Mouse (Mus musculus): ENCODE measurements around the gene Ccnk. TPM values are rescaled to one million over a fixed set of nuclear protein-coding genes. Genes with fewer than 3 reads are reported as not detected.

Ccnk gene
- polyA plus RNA-seq, 1 experiment: 24.8 TPM

DNA sequence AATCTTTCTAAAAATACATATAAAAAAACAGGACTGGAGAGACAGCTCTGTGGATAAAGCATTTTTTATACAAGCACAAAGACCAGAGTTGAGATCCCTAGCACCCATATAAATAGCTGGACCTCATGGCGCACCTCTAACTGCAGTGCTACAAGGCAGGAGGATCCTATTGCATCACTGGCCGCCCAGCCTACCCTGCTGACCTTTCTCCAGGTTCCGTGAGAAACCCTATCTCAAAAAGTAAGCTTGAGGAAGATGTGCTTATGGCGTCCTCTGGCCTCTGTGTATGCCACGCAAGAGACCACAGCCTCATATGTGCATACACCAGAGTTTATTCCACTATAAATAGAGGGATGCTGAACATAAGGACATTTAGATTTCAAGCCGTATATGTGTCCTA is 2.3 kb downstream of the Ccnk start:
- no peak for TF ChIP-seq CTCF (IDR thresholded peaks at IDR 0.05; ENCODE audit: extremely low read depth, insufficient read depth, low read length)
- no peak for TF ChIP-seq POLR2A (IDR thresholded peaks at IDR 0.05; ENCODE audit: extremely low read depth, insufficient read depth, low read length)

DNA sequence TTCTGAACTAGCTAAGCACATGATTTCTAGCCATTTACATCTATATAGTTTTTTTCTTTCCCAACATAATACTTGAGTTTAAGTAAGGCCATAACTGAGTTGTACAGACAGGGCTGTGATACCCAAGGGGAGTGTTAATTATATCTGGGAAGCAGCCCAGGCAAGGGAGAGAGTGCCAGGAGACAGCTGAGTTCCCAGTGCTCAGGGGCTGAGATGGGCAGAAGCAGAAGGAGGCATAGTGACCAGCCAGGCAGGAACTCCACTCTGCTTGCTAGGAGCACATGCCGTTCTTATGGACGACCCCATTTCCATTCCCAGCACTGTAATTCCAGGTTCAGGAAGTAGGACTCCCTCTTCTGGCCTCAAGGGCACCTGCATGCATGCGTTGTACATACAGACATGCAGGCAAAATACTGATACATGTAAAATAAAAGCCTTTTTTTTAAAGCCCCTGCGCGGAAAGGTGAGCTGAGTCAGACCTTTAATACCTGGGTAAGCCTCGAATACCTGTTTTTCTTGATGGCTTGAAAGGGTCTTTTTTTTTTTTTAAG is 8.2 kb downstream of the Ccnk start:
- H3K4me1 ChIP-seq (ENCODE audit: control insufficient read depth, insufficient read depth, low read length): no peaks in the 10 kb centered on the region
- no peak overlapping the region for H3K4me3 ChIP-seq (ENCODE audit: insufficient read depth, low read length)
- no peak overlapping the region for H3K27ac ChIP-seq (ENCODE audit: insufficient read depth, low read length)
- TF ChIP-seq POLR2A (IDR thresholded peaks at IDR 0.05; ENCODE audit: extremely low read depth, insufficient read depth, low read length) (no peak), CTCF (IDR thresholded peaks at IDR 0.05; ENCODE audit: extremely low read depth, insufficient read depth, low read length) (no peak)

More for the DNA sequence above, 2.3 kb downstream of the Ccnk start:
- H3K4me3 ChIP-seq (ENCODE audit: insufficient read depth, low read length): no peak overlapping the region
- no peak overlapping the region for H3K27ac ChIP-seq (ENCODE audit: insufficient read depth, low read length)
- H3K4me1 ChIP-seq (ENCODE audit: control insufficient read depth, insufficient read depth, low read length): peaks cover 3% of the 10 kb centered on the region; the same call in 1 of the 2 replicates

GRCm38 (mm10) chr12:108193878-108194277 is 14.5 kb downstream of the Ccnk start:
- peaks cover 9% of the 10 kb centered on the region; the same call in 1 of the 2 replicates for H3K4me1 ChIP-seq (ENCODE audit: control insufficient read depth, insufficient read depth, low read length)
- TF ChIP-seq CTCF (IDR thresholded peaks at IDR 0.05; ENCODE audit: extremely low read depth, insufficient read depth, low read length) (no peak), POLR2A (IDR thresholded peaks at IDR 0.05; ENCODE audit: extremely low read depth, insufficient read depth, low read length) (no peak)
- H3K4me3 ChIP-seq (ENCODE audit: insufficient read depth, low read length): no peak overlapping the region
- peak overlapping the region; percentile 91 for H3K27ac ChIP-seq (ENCODE audit: insufficient read depth, low read length)

DNA sequence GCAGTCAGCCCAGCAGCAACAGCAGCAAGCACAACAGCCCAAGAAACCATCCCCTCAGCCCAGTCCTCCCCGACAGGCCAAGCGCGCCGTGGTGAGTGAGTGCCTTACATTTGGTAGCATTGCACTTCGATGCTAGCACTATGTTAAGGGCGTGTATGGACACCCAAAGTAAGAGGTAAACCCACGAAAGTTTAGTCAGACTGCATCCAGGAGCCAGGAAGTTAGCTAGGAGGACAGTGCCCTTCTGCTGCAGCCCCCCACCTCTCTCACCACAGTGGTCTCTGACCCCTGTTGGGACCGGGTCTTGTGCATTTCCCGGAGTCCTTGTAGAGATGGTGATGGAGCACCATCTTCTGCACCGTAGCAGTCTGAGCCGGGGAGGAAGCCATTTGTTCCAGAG is 16.4 kb downstream of the Ccnk start:
- TF ChIP-seq POLR2A (IDR thresholded peaks at IDR 0.05; ENCODE audit: extremely low read depth, insufficient read depth, low read length) (no peak), CTCF (IDR thresholded peaks at IDR 0.05; ENCODE audit: extremely low read depth, insufficient read depth, low read length) (no peak)
- peaks cover 10% of the 10 kb centered on the region; the same call in 1 of the 2 replicates for H3K4me1 ChIP-seq (ENCODE audit: control insufficient read depth, insufficient read depth, low read length)
- no peak overlapping the region for H3K4me3 ChIP-seq (ENCODE audit: insufficient read depth, low read length)
- H3K27ac ChIP-seq (ENCODE audit: insufficient read depth, low read length): peak overlapping the region; percentile 26; the same call in 1 of the 2 replicates

DNA sequence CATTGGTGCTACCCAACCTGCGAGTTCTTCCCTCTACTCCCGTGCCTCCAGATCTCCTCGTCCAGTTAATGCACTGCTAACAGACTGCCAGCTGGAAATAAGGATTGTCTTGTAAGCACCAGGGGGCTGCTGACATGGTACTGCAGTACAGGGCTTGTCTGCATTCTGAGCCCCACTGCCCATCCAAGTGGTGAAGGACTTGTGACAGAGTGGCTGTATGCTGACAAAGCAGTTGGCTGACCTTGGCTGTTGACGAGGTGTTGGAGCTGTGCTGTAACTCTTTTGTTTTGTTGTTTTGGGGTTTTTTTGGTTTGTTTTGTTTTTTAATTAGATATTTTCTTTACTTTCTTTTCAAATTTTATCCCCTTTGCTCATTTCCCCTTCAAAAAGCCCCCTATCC is 19.1 kb downstream of the Ccnk start:
- Histone ChIP-seq H3K4me1 (ENCODE audit: control insufficient read depth, insufficient read depth, low read length) (peaks cover 9% of the 10 kb centered on the region; the same call in 1 of the 2 replicates), H3K4me3 (ENCODE audit: insufficient read depth, low read length) (no peak overlapping the region)
- no peak for TF ChIP-seq POLR2A (IDR thresholded peaks at IDR 0.05; ENCODE audit: extremely low read depth, insufficient read depth, low read length)

GRCm38 (mm10) chr12:108200094-108200493 is 20.7 kb downstream of the Ccnk start:
- Histone ChIP-seq H3K27ac (ENCODE audit: insufficient read depth, low read length) (no peak overlapping the region), H3K4me1 (ENCODE audit: control insufficient read depth, insufficient read depth, low read length) (peaks cover 5% of the 10 kb centered on the region; the same call in 1 of the 2 replicates), H3K4me3 (ENCODE audit: insufficient read depth, low read length) (no peak overlapping the region)
- TF ChIP-seq POLR2A (IDR thresholded peaks at IDR 0.05; ENCODE audit: extremely low read depth, insufficient read depth, low read length) (no peak), CTCF (IDR thresholded peaks at IDR 0.05; ENCODE audit: extremely low read depth, insufficient read depth, low read length) (0 out of 2 replicates have a peak, but pooled peaks have one; percentile 7)

More for the DNA sequence above, 19.1 kb downstream of the Ccnk start:
- H3K27ac ChIP-seq (ENCODE audit: insufficient read depth, low read length): no peak overlapping the region

DNA sequence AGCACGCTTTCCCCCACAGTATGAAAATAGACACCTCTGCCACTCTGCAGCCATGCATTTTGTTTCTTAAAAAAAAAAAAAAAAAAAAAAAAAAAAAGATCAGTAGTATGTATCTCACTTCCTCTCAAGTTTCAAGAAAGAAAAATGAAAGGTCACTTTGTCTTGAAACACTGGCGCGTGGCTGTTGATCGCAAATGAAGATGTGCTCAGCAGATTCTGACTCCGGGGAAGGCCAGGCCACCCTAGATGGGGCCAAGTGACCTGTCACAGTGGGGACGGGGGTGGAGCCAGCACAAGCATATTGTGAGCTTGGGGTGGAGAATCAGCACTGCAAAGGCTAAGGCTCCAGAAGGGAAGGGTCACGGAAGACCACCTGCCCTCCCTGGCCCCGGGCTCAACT is 24.5 kb downstream of the Ccnk start:
- TF ChIP-seq CTCF (IDR thresholded peaks at IDR 0.05; ENCODE audit: extremely low read depth, insufficient read depth, low read length): no peak
- no peak for TF ChIP-seq POLR2A (IDR thresholded peaks at IDR 0.05; ENCODE audit: extremely low read depth, insufficient read depth, low read length)
- Histone ChIP-seq H3K4me1 (ENCODE audit: control insufficient read depth, insufficient read depth, low read length) (peaks cover 6% of the 10 kb centered on the region; the same call in 1 of the 2 replicates), H3K4me3 (ENCODE audit: insufficient read depth, low read length) (no peak overlapping the region), H3K27ac (ENCODE audit: insufficient read depth, low read length) (no peak overlapping the region)

DNA sequence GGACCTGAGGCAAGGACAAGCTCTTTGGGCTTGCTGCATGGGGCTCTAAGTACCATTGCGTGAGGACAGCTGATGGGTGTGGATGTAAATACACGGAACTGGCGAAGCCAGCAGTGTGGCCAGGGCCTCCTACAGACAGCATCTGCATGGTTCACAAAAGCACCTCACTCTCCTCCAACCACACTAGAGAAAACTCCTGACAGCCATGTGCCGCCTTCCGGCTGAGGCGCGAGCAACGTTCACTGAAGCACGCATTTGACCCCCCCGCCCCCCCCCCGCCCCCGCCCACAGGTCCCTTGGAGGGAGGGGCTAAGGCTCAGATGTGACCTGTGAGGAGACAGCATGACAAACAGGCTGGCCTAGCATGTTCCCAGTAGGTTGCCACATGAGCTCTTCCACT is 25.6 kb downstream of the Ccnk start:
- H3K4me1 ChIP-seq (ENCODE audit: control insufficient read depth, insufficient read depth, low read length): peaks cover 6% of the 10 kb centered on the region; the same call in 1 of the 2 replicates
- H3K4me3 ChIP-seq (ENCODE audit: insufficient read depth, low read length): no peak overlapping the region
- no peak overlapping the region for H3K27ac ChIP-seq (ENCODE audit: insufficient read depth, low read length)
- no peak for TF ChIP-seq POLR2A (IDR thresholded peaks at IDR 0.05; ENCODE audit: extremely low read depth, insufficient read depth, low read length)

GRCm38 (mm10) chr12:108206641-108207040 is 27.3 kb downstream of the Ccnk start:
- Histone ChIP-seq H3K4me3 (ENCODE audit: insufficient read depth, low read length) (no peak overlapping the region), H3K27ac (ENCODE audit: insufficient read depth, low read length) (no peak overlapping the region), H3K4me1 (ENCODE audit: control insufficient read depth, insufficient read depth, low read length) (peaks cover 3% of the 10 kb centered on the region; the same call in 1 of the 2 replicates)
- no peak for TF ChIP-seq POLR2A (IDR thresholded peaks at IDR 0.05; ENCODE audit: extremely low read depth, insufficient read depth, low read length)
- peak; percentile 74 for TF ChIP-seq CTCF (IDR thresholded peaks at IDR 0.05; ENCODE audit: extremely low read depth, insufficient read depth, low read length)

DNA sequence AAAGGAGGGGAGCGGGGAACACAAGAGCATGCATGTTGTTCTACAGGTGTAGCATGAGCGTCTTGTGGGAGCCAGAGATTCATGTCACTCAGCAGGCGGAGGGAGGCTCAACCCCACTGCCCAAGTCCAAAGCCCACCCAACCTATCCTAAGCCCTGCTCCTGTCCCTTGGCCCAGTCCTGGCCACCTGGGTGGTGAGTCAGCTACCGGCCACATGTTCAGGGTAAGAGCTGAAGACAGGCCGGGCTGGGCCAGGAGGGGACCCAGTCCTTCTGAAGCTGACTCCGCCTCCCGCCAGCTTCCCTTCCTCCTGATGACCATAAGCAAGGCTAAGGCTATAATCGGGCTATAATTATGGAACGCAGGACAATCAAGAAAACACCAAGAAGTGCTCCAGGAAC is 28.8 kb downstream of the Ccnk start:
- no peak overlapping the region for H3K27ac ChIP-seq (ENCODE audit: insufficient read depth, low read length)
- no peak overlapping the region for H3K4me3 ChIP-seq (ENCODE audit: insufficient read depth, low read length)
- H3K4me1 ChIP-seq (ENCODE audit: control insufficient read depth, insufficient read depth, low read length): peaks cover 3% of the 10 kb centered on the region; the same call in 1 of the 2 replicates
- TF ChIP-seq CTCF (IDR thresholded peaks at IDR 0.05; ENCODE audit: extremely low read depth, insufficient read depth, low read length): no peak
- TF ChIP-seq POLR2A (IDR thresholded peaks at IDR 0.05; ENCODE audit: extremely low read depth, insufficient read depth, low read length): no peak

Data from cortical plate, adult 2 months (tissue).